Mouse (Mus musculus) left cerebral cortex, postnatal 14 days (tissue): Measurements from ENCODE around the gene Rasgef1b. TPM values are rescaled to one million over a fixed set of nuclear protein-coding genes. Genes with fewer than 3 reads are reported as not detected.

Source experiments
- DNase-seq, 2 experiments: peaks; one replicate each; pipeline ENCODE4 v3.0.0; 2021 to 2022; ENCODE audit warnings: low spot score in 2 of 2, mixed read lengths in 1 of 2
- intact Hi-C: fragments of 180-260 bp; cut with DNase I; formaldehyde crosslinking; loops from one replicate; pipeline ENCODE4 v1.15.1; 2025
- long read RNA-seq, 2 experiments: library from polyadenylated mRNA; stranded (forward); transcript quantifications; one replicate each; pipeline ENCODE4 v2.0.0; 2021
- total RNA-seq, 2 experiments: library from RNA; stranded (reverse); gene quantifications; 2 replicates each; pipeline ENCODE4 v1.2.3; 2021

The Rasgef1b gene
- 10 to 100 TPM; 66.9 to 68.5 TPM for total RNA-seq
- long read RNA-seq, experiment 1, transcript Rasgef1b-201 (14 exons, 2,990 nt): minor isoform, 25 of 77 reads
- long read RNA-seq, experiment 1, transcript Rasgef1b-209 (14 exons, 2,987 nt): major isoform, 28 of 77 reads
- long read RNA-seq, experiment 1, partial matches to known transcripts: 7 of 77 reads
- long read RNA-seq, experiment 1, other reads (novel, unspliced or antisense): 16 of 77 reads
- long read RNA-seq, experiment 2, transcript Rasgef1b-209 (14 exons, 2,987 nt): major isoform, 21 of 58 reads
- long read RNA-seq, experiment 2, transcript Rasgef1b-201 (14 exons, 2,990 nt): minor isoform, 18 of 58 reads
- long read RNA-seq, experiment 2, partial matches to known transcripts: 1 of 58 reads
- long read RNA-seq, experiment 2, other reads (novel, unspliced or antisense): 17 of 58 reads

DNA sequence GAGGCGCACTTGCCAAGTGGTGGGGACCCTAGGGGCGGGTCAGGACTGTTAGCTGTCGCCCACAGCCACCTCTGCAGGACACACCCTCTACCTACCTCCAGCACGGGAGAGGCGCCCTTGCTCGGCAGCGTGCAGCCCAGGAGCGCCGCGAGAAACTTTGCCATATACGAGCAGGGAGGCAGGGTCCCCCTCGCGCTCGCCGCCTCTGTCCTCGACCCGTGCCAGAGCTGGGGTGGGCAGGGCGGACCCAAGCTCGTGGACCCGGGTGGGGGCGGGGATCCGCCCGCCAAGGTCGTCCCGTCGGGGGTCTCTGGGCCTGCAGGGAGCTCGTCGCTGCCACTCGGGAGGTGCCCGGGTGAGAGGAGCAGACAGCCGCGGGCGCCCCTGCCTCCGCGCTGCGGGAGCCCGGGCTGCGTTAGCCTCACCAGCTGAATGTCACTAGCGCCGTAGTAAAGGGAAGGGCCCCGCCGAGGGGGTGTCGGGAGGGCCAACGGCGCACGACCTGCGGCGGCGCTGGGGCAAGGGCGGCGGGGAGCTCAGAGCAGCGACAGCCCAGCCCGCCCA is at the start of gene Rasgef1b:
Rasgef1b (minus strand) TSS at position 417 of the 564 bp plus-strand sequence.
- intact Hi-C loops: no loop called here
- peak; percentile 72 to 75 for DNase-seq

DNA sequence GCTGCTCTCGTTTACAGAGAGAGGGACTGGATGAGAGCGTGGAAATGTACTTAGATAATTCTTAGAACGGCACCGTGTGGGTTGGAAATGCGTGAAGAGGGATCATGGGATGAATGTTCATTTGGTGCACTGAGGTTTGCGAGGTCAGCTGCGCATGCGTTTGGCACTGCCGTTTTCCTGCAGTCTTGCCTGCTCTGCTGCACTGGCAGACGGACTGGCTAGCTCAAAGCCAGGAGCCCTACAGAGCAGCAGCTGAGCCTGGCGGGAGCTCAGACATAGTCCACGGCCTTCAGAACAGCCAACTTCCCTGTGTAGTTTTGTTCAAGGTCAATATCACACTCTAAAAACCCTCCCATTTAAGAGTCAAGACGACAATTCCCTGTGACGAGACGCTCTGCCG is 46.5 kb upstream of the Rasgef1b start:
- intact Hi-C loops: no loop called here
- DNase-seq: no peak

DNA sequence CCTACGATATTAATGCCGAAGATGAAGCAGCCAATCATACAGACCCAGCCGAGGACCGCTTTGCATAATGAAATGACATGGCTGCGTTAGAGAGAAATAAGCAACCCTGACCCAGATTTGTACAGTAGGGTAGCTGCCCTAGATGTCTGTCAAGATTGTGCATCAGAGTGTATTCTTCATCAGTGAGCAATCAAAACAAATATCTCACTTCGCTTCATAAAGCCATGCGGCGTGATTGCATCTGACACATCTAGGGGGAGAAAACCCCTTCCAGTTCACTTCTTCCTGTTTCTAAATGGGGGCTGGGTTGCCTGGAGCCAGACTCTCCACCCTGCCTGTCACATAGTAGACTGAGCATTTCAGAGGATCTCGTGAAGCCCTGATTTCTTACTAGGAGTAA is 44.4 kb upstream of the Rasgef1b start:
- intact Hi-C loops: no loop called here
- DNase-seq: no peak

DNA sequence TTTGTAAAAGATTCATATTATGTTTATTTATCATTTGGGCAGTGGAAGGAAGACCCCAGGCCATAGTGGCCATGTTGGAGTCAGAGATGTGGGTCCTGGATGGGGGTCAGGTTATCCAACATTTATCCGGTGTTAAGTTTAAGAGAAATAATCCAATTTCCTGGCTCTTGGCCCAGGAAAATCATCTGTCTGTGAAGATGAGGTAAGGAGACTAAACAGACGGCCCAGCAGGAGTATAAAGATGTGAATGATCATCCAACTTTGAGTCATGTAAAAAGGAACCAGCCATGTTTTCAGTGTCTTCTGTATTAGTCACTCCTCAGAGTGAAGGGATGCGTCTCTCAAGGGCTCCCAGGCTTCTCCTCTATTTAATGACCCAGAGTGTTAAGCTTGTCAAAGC is 35.4 kb upstream of the Rasgef1b start:
- DNase-seq: no peak
- intact Hi-C loops: no loop called here

DNA sequence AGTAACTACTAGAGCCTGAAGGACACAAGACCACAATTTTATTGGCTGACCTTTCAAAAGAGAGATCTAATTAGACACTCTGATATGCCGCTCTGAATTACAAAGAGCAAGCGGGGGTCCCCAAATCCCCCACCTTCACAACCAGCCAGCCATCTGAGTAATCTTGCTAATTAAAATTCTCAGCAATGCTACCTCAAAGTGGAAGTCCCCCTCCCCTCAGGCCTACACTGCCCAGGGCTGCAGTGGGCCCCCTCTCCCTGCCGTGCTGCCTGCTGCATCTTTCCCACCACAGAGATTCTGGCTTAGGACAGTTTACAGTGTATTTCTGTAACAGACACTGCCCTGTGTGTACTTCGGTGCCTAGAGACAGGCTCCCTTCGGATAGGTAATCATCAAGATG is 30.0 kb upstream of the Rasgef1b start:
- DNase-seq: no peak
- intact Hi-C loops: no loop called here

DNA sequence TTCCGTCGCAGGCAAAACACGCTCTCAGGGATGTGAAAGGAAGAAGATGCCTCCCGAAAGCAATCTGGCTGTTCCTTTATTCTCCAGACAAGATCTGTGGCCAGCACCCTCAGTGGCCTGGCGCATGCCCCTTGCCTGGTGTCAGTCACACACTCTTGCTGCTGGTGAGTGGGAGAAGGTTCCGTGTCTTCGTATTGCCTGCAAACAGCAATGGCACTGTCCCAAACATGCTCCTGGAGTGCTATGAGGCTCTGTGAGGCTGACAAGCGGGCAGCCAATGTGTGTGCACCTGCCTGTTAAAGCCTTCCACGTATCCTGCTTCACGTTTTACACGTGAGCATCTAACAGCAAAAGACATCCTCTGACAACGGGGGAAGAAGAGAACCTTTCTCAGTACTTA is 25.0 kb upstream of the Rasgef1b start:
- intact Hi-C loops: no loop called here
- DNase-seq: peak; percentile 12 to 32

DNA sequence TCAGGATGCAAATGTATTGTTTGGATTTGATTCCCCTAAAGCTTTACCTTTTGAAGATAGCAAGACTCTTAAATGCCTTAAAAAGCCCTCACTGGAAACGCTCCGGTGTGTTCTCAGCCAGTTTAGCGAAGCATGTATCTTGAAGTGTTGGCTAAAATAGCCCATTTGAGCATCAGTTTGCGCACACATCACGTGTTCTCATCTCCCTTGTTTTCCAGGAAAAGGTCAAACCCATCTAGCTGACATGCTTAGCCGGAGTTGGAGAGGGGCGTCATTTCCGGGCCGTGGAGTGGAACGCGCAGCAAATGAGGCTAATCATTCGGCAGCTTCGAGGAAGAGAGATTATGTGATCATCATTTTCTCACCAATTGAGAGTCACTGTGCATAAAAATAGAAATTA is 24.5 kb upstream of the Rasgef1b start:
- peak; percentile 43 to 66 for DNase-seq
- intact Hi-C loops: no loop called here

DNA sequence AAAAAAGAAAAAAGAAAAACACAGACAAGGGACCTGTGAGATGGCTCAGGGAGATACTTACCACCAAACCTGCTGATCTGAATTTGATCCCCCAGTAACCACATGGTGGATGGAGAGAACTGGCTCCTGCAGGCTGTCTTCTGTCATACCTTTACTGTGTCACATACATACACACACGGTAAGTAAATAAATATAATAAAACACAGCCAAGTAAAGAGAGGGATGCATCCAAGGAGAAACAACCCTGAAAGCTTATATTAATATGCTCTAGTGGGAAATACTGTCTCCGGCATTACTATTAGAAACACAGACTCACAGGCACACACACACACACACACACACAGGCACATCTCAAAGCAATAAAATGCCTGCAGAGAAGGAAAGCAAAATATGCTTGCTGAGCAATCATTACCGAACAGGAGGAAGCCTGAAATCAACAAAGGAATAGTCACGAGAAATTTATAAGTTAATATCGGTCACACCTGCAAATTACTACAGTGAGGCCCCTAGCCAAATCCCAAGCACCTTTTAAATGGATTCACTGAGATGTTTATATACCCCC is 23.9 kb upstream of the Rasgef1b start:
- intact Hi-C loops: no loop called here
- DNase-seq: no peak

DNA sequence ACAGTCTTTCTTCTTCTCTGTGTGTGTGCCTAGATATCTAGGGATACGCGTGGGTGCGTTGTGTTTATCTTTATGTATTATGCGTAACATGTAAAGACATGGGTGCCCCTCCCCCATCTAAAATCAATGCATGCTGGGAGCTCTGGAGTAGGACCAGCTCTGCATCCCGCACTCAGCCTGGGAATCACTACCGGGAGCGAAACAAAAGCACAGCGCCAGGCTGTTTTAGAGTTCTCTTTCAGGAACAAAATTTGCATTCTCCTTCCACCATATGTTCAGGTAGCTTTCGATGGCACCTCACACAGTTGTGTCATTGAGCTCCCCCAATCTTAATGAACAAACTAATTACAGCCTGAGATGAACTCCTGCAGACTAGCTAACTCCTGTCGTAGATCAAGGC is 19.6 kb upstream of the Rasgef1b start:
- intact Hi-C loops: no loop called here
- DNase-seq: peak in 1 of 2 experiments; percentile 39

DNA sequence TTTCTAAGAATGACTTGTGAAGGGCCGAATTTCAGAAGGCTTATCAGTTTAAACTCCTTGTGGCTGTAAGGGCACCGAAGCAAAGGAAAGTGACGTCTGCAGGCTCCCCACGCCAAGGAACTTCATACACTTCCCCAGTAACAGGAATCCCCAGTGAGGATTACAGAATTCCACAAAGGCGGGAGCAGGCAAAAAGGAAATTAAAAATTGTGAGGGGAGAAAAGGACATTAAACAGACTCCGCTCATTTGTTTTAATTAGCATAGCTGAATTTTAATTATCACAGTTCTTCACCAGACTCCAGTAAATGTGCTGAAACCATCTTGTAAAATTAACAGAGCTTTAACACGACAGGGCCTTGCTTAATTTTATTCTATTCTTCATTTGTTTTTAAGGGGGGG is 17.2 kb upstream of the Rasgef1b start:
- intact Hi-C loops: no loop called here
- no peak for DNase-seq

DNA sequence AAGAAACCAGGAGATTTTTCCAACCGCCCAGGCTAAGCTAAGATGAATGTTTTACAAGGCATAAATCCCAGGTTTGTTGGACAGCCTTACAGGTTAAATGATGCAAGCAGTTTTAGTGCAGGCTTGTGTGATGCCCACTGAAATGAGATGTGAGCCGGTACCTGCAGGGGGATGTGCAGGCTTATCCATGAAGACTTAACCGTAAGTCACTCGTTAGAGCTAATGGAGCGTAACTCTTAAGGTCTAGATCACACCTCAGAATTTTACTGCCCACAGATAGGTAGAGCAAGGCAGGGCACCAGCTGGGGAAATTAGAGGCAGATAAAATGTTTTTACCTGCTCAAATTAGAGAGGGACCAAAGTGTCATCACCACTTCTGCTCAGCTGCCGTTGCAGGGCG is 14.0 kb upstream of the Rasgef1b start:
- no peak for DNase-seq
- intact Hi-C loops: no loop called here

DNA sequence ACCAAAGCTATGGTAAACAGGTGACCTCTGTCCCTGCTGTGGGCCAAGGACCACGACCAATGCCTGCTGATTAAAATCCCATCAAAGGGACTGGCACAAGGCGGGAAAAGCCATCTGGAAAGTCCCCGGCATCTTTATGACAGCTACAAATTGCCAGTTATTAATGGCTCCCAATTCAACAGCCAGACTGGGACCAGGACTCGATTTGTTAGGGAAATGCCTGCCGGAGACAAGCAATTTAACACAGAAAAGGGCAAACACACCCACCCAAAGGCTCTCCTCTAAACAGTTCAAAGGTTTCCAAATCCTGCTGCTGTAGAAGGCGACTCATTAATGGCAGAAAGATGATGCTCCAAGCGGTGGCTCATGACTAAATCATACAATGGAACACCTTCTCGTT is 13.2 kb upstream of the Rasgef1b start:
- no peak for DNase-seq
- intact Hi-C loops: no loop called here

DNA sequence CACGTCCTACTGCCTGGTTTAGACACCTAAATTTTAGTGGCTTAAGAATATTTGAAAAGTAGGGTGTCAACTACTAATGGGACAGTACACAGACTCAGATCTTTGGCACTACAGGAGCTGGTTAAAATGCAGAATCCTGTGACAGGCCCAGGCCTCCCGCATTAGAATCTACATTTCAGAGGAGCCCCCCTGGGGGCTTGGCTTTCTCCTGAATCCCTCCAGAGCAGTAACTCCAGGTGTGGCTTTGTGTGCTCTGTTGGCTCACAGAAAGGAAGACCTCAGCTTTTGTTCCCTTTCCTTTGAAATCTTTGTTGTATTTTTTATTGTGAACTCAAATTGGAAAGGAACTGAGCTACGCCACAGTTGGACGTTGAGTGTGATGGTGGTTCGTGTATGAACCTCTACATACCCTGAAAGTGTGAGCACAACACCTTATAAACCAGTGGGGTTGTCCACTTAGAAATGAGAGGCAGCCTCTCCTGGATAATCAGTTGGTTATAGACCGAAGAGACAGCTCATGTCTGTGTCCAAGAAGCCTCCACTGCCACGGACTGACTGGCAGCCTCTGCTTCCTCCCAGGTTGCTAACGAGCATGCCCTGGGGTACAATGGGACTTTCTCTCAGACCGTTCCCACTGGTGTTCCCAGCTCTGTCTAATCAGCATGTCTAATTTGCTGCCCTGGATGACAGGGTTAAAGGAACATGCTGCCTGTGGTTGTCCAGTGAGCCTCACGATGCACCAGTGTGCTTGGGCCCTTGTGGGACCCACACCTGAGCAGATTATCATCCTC is 9.3 kb upstream of the Rasgef1b start:
- intact Hi-C loops: no loop called here
- DNase-seq: no peak

DNA sequence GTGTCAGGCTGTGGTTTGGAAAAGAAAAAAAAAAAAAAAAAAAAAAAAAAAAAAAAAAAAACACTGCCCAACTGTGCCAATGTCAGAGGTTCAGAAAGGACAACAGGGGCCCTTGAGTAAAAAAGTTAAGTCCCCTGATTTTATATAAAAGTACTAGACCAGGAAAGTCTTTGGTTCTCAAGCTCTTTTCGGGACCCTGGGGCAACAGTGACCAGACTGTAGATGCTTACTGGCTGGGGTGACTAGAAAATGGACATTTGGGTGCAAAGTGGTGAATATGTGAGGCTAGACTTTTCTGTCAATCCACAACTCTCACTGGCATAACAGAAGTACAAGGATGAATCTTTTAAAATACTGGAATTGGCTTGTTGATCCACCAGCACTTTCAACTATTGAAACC is 1.1 kb upstream of the Rasgef1b start:
- DNase-seq: no peak
- intact Hi-C loops: no loop called here

DNA sequence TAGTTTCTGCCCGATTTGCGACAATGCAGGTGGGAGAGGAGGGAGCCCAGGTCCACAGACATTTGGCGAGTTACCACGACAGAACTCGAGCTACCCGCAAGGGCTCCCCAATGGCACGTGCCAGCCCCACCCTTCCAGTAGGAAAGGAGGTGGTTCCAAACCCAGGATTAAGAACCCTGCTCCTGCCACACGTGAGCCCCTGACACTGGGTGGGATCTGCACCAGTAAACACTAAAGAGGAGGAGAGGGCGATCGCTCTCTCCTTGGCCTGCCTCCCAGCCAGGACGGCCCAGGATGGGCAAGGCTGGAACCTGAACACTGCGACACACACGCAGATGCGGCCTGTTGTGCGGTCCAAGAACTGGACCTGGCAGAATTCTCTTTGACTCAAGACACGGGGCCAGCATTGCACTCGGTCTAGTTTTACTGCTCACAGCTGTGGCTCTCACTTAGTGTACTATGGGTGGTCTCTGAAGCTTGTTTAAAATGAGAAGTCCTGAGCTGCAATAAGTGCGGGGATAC is 557 bp upstream of the Rasgef1b start:
- DNase-seq: peak; percentile 37 to 41
- intact Hi-C loops: no loop called here

DNA sequence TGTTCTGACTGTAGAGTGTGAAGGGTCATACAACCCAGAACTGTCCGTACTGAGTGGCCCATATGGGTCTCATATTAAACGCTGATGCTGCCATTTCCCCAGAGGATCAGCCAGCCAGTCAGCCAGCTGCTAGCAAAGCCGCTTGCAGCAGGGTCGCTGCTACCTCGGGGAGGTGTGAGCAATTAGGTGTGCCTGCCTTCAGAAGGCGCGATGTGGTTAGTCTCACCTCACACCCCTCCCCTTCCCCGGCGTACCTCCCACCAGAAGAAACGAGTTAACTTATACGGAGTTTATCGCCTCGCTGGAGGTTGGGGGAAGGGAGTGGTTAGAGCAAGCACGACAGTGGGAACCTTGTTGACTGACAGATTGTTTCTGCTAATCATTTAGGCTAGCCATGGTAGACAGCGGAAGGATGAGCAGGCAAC is 826 bp downstream of the Rasgef1b start:
- intact Hi-C loops: no loop called here
- DNase-seq: peak; percentile 33 to 36

DNA sequence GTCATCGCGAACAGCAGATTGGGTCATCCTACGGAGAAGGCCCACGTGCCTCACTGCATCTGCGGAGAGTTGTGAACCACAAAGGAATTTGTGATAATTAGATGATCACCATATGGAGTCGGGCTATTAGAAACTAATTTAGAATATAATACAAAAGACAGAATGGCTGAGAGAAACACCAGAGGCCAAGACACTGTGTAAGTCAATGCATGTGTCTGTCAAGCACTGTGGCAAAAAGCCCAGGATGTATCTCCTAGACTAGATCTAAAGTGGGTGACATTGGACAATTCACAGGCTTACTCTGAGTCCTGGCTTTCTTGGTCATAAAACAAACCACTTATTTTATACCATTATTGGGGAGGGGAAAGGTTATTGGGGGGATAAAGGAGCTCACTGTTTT is 4.9 kb downstream of the Rasgef1b start:
- DNase-seq: no peak
- intact Hi-C loops: no loop called here

DNA sequence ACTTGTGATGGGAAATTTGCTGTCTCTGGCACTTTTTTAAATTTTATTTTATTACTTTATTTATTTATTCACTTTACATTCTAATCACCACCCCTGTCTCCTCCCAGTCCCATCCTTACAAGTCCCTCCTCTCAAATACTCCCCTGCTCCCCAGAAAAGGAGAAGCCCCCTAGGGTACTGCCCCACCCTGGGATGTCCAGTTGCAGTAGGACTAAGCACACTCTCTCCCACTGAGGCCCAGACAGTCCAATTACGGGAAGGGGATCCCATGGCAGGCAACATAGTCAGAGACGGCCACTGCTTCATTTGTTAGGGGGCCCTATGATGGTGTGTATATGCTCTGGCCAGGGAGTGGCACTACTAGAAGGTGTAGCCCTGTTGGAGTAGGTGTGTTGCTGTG is 6.6 kb downstream of the Rasgef1b start:
- intact Hi-C loops: no loop called here
- DNase-seq: no peak

DNA sequence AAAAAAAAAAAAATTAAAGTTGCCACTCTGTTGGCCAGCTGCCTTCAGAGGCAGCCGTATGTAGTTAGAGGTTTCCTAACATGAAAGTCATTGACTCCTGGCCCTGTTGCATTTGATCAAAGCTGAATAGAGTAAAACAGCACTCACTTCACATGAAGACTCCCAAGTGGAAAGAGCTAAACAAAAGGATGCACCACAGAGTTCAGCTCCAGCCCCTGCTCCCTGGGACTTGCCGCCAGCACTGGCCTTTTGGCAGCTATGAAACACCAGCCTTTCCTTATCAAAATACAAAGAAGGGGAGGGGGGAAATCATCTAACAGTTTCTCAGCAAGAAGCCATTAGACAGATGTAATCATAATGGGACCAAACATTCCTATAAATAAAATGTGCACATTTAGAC is 8.3 kb downstream of the Rasgef1b start:
- intact Hi-C loops: no loop called here
- no peak for DNase-seq

DNA sequence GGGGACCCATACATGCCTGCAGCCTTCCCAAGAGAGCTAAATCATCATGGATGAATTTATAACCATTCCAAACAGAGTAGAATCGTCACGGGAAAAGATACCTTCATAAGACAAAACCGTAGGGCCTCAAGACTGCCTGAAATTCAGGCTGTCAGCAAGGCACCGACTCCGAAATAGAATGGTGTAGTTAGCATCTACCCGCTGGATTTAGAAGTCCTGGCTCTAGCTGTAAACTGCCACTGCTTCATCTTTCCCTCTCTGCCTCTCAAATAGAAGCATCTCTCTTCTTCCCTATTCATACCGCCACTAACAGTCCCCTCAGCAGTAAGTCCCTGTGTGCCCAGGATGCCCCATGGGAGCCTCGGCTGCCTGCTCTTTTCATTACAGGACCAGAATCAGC is 10.9 kb downstream of the Rasgef1b start:
- peak in 1 of 2 experiments; percentile 31 for DNase-seq
- intact Hi-C loops: no loop called here
